Mouse (Mus musculus) spleen, adult 2 months (tissue): Measurements from ENCODE around the gene Dnpep.

ENCODE experiments used
- CTCF ChIP-seq: fragments of 200-500 bp; IDR thresholded peaks from 2 replicates; pipeline ENCODE4 v1.5.1; 2011; ENCODE audit warnings: mild to moderate bottlenecking, inconsistent platforms; ENCODE audit not compliant: insufficient read depth, insufficient read length, insufficient replicate concordance; ENCODE audit errors: extremely low read depth
- POLR2A ChIP-seq: fragments of 200-500 bp; IDR thresholded peaks from 2 replicates; pipeline ENCODE4 v1.6.1; 2011; ENCODE audit warnings: low read depth, low read length, inconsistent platforms

DNA sequence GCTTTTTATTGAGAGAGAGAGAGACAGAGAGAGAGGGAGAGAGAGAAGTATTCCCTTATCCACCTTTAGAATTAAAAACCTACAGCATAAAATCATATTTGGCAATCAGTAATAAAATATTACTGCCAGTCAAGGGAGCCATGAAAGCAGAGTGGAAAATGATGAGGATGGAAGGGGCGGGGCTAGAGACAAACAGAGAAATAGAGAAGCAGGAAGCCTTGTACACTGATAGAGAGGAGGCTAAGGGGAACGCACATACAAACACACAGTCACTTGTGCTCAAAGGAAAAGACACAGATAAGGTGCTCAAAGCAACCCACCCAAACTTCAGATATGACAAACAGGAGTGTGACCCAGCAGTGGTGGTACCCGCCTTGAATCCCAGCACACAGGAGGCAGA, 46.1 kb upstream of the Dnpep start:
- no peak for TF ChIP-seq CTCF
- TF ChIP-seq POLR2A: no peak
